Mouse (Mus musculus): Measurements from ENCODE around the gene Colgalt2. TPM values are rescaled to one million over a fixed set of nuclear protein-coding genes. Genes with fewer than 3 reads are reported as not detected.

Gene Colgalt2
- polyA plus RNA-seq, 1 experiment from 2014 or later: 3.2 TPM

- Histone ChIP-seq H3K9ac (no peak overlapping the region), H3K9me3 (no peaks in the 10 kb centered on the region), H3K27me3 (replicated peaks) (no peaks in the 10 kb centered on the region), H3K4me1 (peaks cover 38% of the 10 kb centered on the region), H3K4me2 (no peak overlapping the region), H3K4me3 (no peak overlapping the region), H3K36me3 (peaks cover 87% of the 10 kb centered on the region), H3K27ac (replicated peaks) (no peak overlapping the region)
- no peak for ATAC-seq (ENCODE audit: extremely low read depth, insufficient number of reproducible peaks, low FRiP score, low TSS enrichment)
- WGBS: 83% methylated on average over 13 of the region's 13 CpGs
These were observed 137.6 kb downstream of the Colgalt2 start for GRCm38 (mm10) chr1:152537186-152537585.

- Histone ChIP-seq H3K4me1 (peaks cover 22% of the 10 kb centered on the region), H3K9ac (peak overlapping the region; percentile 19; the same call in 1 of the 2 replicates), H3K27ac (replicated peaks) (peak overlapping the region; percentile 84), H3K4me2 (no peak overlapping the region), H3K9me3 (no peaks in the 10 kb centered on the region), H3K27me3 (replicated peaks) (no peaks in the 10 kb centered on the region), H3K4me3 (no peak overlapping the region), H3K36me3 (peaks cover 95% of the 10 kb centered on the region)
- WGBS: 48% methylated on average over 4 of the region's 4 CpGs
- no peak for ATAC-seq (ENCODE audit: extremely low read depth, insufficient number of reproducible peaks, low FRiP score, low TSS enrichment)
These were observed 139.2 kb downstream of the Colgalt2 start for GRCm38 (mm10) chr1:152538817-152539216.

GRCm38 (mm10) chr1:152540304-152540887 is 140.8 kb downstream of the Colgalt2 start:
- no peaks in the 10 kb centered on the region for H3K9me3 ChIP-seq

DNA sequence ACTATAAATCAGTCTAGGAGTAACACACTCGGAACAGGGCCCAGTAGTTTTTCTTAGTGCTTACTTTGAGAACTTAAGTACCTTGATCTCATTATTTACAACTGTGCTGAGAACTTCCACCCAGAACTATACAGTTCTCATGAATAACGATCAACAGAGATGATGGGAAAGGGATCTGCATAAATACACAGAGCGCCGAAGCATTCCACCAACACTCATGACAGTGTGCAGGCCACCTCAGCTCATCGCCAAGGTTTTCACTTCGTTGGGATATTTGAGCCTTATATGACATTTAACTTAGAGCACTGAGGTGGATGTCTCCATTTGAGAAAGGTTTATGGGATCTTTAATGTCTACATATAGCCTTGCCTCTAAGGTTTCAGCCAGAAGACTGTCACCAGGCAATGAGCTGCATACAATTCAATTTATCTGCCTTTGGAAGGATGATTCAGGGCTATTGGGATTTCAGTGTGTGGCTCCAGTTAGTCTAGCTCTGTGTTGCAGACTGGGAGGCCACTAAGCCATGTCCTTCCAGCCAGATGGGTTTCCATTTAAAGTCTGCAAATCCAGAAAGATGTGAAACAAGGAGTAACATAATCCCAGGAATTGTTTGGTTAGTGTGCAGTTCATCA is 143.2 kb downstream of the Colgalt2 start:
- WGBS: 83% methylated on average over 6 of the region's 6 CpGs
- ATAC-seq (ENCODE audit: extremely low read depth, insufficient number of reproducible peaks, low FRiP score, low TSS enrichment): no peak

More at GRCm38 (mm10) chr1:152540304-152540887, 140.8 kb downstream of the Colgalt2 start:
- no peak for ATAC-seq (ENCODE audit: extremely low read depth, insufficient number of reproducible peaks, low FRiP score, low TSS enrichment)
- Histone ChIP-seq H3K4me1 (peaks cover 26% of the 10 kb centered on the region), H3K27ac (replicated peaks) (no peak overlapping the region; the same call in 1 of the 2 replicates), H3K27me3 (replicated peaks) (no peaks in the 10 kb centered on the region), H3K9ac (no peak overlapping the region), H3K36me3 (peaks cover 91% of the 10 kb centered on the region), H3K4me3 (no peak overlapping the region), H3K4me2 (no peak overlapping the region)
- WGBS: 86% methylated on average over 3 of the region's 3 CpGs

DNA sequence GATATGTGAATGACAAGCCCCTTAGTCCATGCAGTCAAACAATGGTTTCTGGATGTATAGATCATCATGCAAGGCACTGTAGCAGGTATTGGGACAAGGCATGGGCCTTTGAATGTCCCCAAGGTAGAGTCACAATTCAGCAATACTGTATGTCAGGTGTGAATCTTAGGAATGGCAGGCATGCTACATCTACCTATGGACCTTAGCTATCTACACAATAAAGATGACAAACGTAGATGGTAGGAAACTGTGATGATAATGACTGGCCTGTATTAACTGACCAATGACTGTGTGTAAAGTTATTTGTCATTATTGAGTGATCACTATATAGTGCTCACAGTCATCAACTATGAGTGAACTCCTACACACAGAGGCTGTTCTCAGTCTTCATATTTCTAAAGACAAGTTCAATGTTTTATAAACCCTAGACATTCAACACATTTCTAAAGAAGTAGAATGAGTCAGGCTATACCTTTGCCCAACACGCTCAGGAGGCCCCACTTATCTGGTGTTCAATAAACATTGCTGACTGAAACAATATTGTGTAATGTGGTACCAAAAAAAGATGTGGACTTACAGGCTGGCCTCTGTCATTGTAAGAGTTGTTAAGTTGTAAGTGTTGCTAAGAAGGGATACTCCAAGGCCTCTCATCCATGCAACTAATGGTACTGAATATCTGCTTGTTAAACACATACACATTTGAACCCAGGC is 144.0 kb downstream of the Colgalt2 start:
- H3K9ac ChIP-seq: no peak overlapping the region
- H3K27ac ChIP-seq (replicated peaks): no peak overlapping the region
- peaks cover 22% of the 10 kb centered on the region for H3K4me1 ChIP-seq
- no peaks in the 10 kb centered on the region for H3K9me3 ChIP-seq
- H3K4me2 ChIP-seq: no peak overlapping the region
- WGBS: 78% methylated on average over 2 of the region's 2 CpGs
- H3K27me3 ChIP-seq (replicated peaks): no peaks in the 10 kb centered on the region
- no peak overlapping the region for H3K4me3 ChIP-seq
- H3K36me3 ChIP-seq: peaks cover 90% of the 10 kb centered on the region
- no peak for ATAC-seq (ENCODE audit: extremely low read depth, insufficient number of reproducible peaks, low FRiP score, low TSS enrichment)

More for the DNA sequence above, 143.2 kb downstream of the Colgalt2 start:
- H3K36me3 ChIP-seq: peaks cover 90% of the 10 kb centered on the region
- no peaks in the 10 kb centered on the region for H3K27me3 ChIP-seq (replicated peaks)
- no peak overlapping the region for H3K27ac ChIP-seq (replicated peaks)
- no peak overlapping the region for H3K4me2 ChIP-seq
- no peak overlapping the region for H3K9ac ChIP-seq
- no peak overlapping the region for H3K4me3 ChIP-seq
- H3K9me3 ChIP-seq: no peaks in the 10 kb centered on the region
- H3K4me1 ChIP-seq: peaks cover 26% of the 10 kb centered on the region

- H3K4me1 ChIP-seq: peaks cover 35% of the 10 kb centered on the region
- ATAC-seq (ENCODE audit: extremely low read depth, insufficient number of reproducible peaks, low FRiP score, low TSS enrichment): no peak
- H3K4me2 ChIP-seq: no peak overlapping the region
- H3K4me3 ChIP-seq: no peak overlapping the region
- H3K27ac ChIP-seq (replicated peaks): peak overlapping the region; percentile 68
- H3K27me3 ChIP-seq (replicated peaks): no peaks in the 10 kb centered on the region
- H3K36me3 ChIP-seq: peaks cover 84% of the 10 kb centered on the region
- no peak overlapping the region for H3K9ac ChIP-seq
- 75% methylated on average over 13 of the region's 13 CpGs for WGBS
- H3K9me3 ChIP-seq: no peaks in the 10 kb centered on the region
These were observed 149.6 kb downstream of the Colgalt2 start for GRCm38 (mm10) chr1:152549061-152549738.

DNA sequence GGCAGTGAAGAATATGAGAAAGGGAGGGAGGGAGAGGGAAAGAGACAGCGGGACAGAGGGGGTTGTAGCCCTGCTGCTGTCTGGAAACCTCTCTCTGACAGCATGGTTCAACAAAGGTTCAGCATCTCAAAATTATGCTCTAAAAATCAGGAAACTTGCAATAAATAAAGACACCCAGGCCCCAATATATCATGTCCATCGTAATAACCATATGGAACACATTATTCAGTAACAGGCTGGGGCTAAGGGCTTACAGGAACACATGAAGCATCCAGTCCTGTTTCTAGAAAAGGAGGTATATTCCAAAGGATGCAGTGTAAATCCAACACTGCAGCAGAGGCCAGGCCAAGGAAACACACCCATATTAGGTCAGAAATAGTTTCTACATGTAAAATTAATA is 150.9 kb downstream of the Colgalt2 start:
- Histone ChIP-seq H3K9me3 (no peaks in the 10 kb centered on the region), H3K4me3 (no peak overlapping the region), H3K4me1 (peaks cover 42% of the 10 kb centered on the region), H3K27ac (replicated peaks) (peak overlapping the region; percentile 77), H3K9ac (no peak overlapping the region), H3K4me2 (no peak overlapping the region), H3K36me3 (peaks cover 86% of the 10 kb centered on the region), H3K27me3 (replicated peaks) (no peaks in the 10 kb centered on the region)
- no peak for ATAC-seq (ENCODE audit: extremely low read depth, insufficient number of reproducible peaks, low FRiP score, low TSS enrichment)
- 79% methylated on average over 2 of the region's 2 CpGs for WGBS

- no peak for ATAC-seq (ENCODE audit: extremely low read depth, insufficient number of reproducible peaks, low FRiP score, low TSS enrichment)
- no peaks in the 10 kb centered on the region for H3K9me3 ChIP-seq
- no peak overlapping the region for H3K9ac ChIP-seq
- H3K4me2 ChIP-seq: no peak overlapping the region
- H3K27me3 ChIP-seq (replicated peaks): no peaks in the 10 kb centered on the region
- H3K27ac ChIP-seq (replicated peaks): peak overlapping the region; percentile 77
- H3K36me3 ChIP-seq: peaks cover 82% of the 10 kb centered on the region
- H3K4me1 ChIP-seq: peaks cover 46% of the 10 kb centered on the region
- WGBS: 65% methylated on average over 3 of the region's 3 CpGs
- no peak overlapping the region for H3K4me3 ChIP-seq
These were observed 151.3 kb downstream of the Colgalt2 start for GRCm38 (mm10) chr1:152550973-152551372.

DNA sequence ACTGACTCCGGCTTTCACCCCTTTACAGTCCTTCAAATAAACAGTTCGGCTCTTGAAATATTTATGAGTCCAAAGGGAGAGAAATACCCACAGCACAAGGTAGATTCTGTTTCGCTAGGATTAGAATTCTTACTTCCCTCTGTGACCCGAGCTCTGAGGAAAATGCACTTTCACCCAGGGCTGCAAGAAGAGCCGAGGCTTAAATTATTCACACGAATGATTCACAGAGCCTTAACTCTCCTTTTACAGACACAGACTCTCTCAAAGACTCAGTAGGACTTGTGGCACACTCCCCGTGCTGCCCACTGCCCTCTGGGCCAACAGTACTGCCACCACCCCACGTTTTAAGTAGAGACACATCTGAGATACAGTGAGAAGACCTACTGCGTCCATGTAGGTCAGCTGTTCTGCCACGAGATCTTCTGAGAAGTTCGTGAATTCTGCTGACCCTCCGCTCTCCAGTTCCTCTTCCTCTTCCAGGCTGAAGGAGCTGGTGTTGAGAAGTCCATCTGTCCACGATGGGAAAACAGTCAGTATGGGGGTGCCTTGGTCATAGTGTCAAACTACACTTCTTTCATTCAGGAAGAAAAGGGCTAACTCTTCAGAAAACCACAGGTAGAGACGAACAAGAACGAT is 154.4 kb downstream of the Colgalt2 start:
- WGBS: 86% methylated on average over 15 of the region's 15 CpGs
- no peaks in the 10 kb centered on the region for H3K9me3 ChIP-seq
- H3K4me3 ChIP-seq: no peak overlapping the region
- H3K36me3 ChIP-seq: peaks cover 57% of the 10 kb centered on the region
- no peaks in the 10 kb centered on the region for H3K27me3 ChIP-seq (replicated peaks)
- H3K9ac ChIP-seq: no peak overlapping the region
- ATAC-seq (ENCODE audit: extremely low read depth, insufficient number of reproducible peaks, low FRiP score, low TSS enrichment): no peak
- H3K4me1 ChIP-seq: peaks cover 72% of the 10 kb centered on the region
- H3K27ac ChIP-seq (replicated peaks): 0 out of 2 replicates have a peak overlapping the region, but pooled peaks have one; percentile 12
- H3K4me2 ChIP-seq: no peak overlapping the region

DNA sequence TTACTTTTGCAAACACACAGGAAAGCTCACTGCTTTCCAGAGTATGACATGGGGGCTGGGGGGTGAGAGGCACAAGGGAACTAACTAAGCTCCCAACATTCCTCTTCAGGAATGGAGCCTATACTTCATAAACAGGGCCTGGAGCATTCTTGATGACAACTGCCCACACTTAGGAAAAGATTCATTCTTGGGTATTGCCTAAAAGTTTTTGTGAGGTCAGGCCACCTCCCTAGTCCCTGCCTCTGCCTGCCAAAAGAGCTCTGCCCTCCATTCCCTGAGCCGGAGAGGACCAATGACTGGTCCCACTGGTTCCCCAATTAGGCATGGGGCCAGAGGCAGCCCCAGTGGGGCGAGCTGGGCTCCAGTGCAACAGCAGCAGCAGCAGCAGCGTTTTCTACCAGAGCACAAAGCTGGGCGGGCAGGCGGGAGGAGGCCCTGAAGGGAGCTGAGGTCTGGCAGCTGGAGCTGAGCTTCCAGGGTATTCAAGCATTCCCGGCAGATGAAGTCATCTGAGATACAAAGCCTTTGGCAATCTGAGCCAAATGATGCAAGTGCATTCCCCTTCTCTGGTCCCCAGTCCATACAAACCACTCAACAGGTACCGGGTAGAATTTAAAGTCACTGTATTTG is 156.4 kb downstream of the Colgalt2 start:
- 0 out of 2 replicates have a peak overlapping the region, but pooled peaks have one; percentile 3 for H3K4me3 ChIP-seq
- H3K27ac ChIP-seq (replicated peaks): peak overlapping the region; percentile 98
- H3K4me1 ChIP-seq: peaks cover 73% of the 10 kb centered on the region
- H3K9me3 ChIP-seq: no peaks in the 10 kb centered on the region
- peak; percentile 81; the same call in 1 of the 2 replicates for ATAC-seq (ENCODE audit: extremely low read depth, insufficient number of reproducible peaks, low FRiP score, low TSS enrichment)
- peak overlapping the region; percentile 75 for H3K9ac ChIP-seq
- 3% methylated on average over 7 of the region's 7 CpGs for WGBS
- peaks cover 47% of the 10 kb centered on the region for H3K36me3 ChIP-seq
- no peaks in the 10 kb centered on the region for H3K27me3 ChIP-seq (replicated peaks)
- H3K4me2 ChIP-seq: peak overlapping the region; percentile 50
